Mouse (Mus musculus) lung, postnatal 0 days (tissue): ENCODE measurements around the gene Plscr2.

Experiments
- CTCF ChIP-seq: IDR thresholded peaks from 2 replicates; pipeline ENCODE4 v1.5.1; 2016; ENCODE audit warnings: antibody characterized with exemption, mild to moderate bottlenecking
- EP300 ChIP-seq: IDR thresholded peaks from 2 replicates; pipeline ENCODE4 v1.6.1; 2016; ENCODE audit warnings: antibody characterized with exemption, mild to moderate bottlenecking, control low read depth

- TF ChIP-seq CTCF (no peak), EP300 (no peak)
Observed at GRCm38 (mm10) chr9:92334845-92335244, 59.4 kb downstream of the Plscr2 start.
